Mouse (Mus musculus) cerebellum, adult 2 months (tissue): ENCODE data around the gene Vps37c.

Experiments used
- CTCF ChIP-seq: fragments of 200-500 bp; IDR thresholded peaks from 2 replicates; pipeline ENCODE4 v1.5.1; 2011; ENCODE audit warnings: low read depth, mild to moderate bottlenecking, control low read depth, low read length, moderate library complexity, borderline replicate concordance; ENCODE audit not compliant: insufficient read depth
- POLR2A ChIP-seq: fragments of 200-500 bp; IDR thresholded peaks from 2 replicates; pipeline ENCODE4 v1.6.1; 2011; ENCODE audit warnings: low read length, control low read depth, borderline replicate concordance; ENCODE audit not compliant: insufficient read depth

GRCm38 (mm10) chr19:10714682-10715475 is 26.3 kb downstream of the Vps37c start:
- TF ChIP-seq CTCF: peak; percentile 94
- TF ChIP-seq POLR2A: no peak
